Mouse (Mus musculus): ENCODE data around the gene Ephx1. TPM values are rescaled to one million over a fixed set of nuclear protein-coding genes. Genes with fewer than 3 reads are reported as not detected.
"Not testable (repeated sequence)": the region's sequence is repeated elsewhere in the genome, so short reads cannot be mapped to it uniquely, and the experiment has no call there.

Ephx1 gene
- polyA plus RNA-seq, 1 experiment from 2014 or later: 39.5 TPM

DNA sequence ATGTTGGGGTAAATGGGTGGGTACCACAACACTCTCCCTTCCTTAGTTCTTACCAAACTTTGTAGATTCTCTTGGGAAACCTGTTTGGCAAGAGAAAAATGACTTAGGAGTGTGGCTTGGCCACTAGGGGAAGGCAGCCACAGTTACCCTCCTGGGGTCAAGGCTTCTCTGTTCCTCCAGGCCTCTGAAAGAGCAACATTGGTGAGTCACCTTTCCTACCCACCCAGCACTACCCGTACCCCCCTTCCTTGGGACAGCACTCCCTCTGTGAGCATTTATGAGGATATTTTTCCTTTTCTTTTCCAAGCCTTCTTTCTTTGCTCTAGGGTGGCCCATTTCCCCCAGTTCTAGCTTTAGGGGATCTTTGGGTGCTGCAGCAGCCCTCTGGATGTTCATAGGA lies 76.8 kb downstream of the Ephx1 start:
- H3K4me3 ChIP-seq (ENCODE audit: inconsistent target): no peak overlapping the region
- H3K36me3 ChIP-seq (ENCODE audit: inconsistent target): peaks cover 11% of the 10 kb centered on the region
- H3K79me2 ChIP-seq (ENCODE audit: inconsistent target): peaks cover 26% of the 10 kb centered on the region
- peak overlapping the region; percentile 36 for H3K27ac ChIP-seq
- WGBS (ENCODE audit: missing documents): 8% methylated on average over 1 of the region's 1 CpGs

DNA sequence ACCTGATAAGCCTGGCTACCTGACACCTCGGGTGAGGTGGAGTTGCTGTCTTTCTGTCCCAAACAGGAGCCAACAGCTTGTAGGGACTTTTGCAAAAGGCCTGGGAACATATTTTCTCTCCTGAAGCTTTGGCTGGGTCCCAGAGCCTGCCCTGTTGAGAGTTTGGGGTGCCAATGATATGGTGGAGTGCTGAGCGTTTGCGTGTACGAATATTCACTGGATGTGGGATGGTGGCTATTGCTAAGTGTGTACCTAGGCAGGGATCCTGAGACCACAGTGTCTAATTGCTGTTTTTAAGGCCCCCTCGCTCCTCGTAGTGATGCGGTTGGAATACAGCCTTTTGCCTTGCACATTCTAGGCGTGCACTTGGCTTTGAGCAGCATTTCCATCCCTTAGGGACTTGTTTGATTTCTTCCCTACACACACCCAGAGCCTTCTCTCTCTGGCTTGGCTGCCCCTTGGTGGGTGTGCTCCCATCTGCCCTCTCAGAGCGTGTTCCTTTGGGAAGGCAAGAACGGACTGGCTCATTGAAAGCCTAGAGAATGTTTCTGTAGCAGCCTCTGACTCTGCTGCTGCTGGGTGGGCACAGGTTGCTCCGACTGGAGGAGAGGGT lies 77.6 kb downstream of the Ephx1 start:
- 49% methylated on average over 9 of the region's 11 CpGs for WGBS (ENCODE audit: missing documents)
- peak overlapping the region; percentile 69 for H3K4me3 ChIP-seq (ENCODE audit: inconsistent target)
- H3K27ac ChIP-seq: peak overlapping the region; percentile 55
- H3K79me2 ChIP-seq (ENCODE audit: inconsistent target): peaks cover 26% of the 10 kb centered on the region
- peaks cover 4% of the 10 kb centered on the region for H3K36me3 ChIP-seq (ENCODE audit: inconsistent target)

DNA sequence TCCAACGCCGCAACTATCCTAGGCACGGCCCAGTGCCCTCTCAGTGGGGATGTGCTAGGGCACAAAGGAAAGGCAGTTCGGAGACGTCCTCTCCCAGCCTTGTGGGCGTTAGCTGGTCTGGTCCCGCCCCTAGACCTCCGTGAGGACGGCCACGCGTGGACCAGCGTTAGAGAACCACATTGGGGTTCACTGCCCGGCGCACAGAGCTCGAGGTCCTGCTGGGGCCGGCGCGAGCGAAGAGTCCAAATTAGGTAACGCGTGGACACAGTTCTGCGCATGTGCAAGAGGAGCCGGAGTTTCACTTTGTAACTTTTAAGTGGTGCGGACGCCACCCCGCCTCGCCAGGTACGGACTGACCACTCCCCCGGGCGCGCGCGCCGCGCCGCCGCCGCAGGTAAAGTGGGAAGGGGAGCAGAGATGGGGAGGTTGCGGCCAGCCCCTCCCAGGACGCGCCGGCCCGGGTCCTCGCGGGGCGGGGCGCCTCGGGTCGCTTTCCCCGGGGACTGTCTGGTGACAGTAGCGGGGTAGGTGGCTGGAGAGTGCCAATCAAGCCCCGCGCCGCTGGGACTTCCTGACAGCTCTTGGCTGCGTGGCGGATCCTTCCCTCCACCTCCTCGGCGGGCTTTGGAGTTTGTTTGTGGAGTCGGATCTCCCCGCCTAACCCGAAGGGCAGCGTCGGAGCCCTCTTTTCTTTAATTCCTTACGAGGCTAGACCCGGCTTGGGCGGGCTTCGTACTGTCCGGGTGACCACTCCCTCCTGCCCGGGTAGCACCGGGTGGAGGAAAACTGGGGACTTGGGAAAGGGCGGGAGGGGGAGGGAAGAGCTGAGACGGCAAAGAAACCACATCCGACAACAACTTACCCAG lies 78.3 kb downstream of the Ephx1 start, which contains the start of gene Tmem63a:
Tmem63a (plus strand) TSS at position 179 of the 866 bp plus-strand sequence.
- Histone ChIP-seq H3K36me3 (ENCODE audit: inconsistent target) (no peaks in the 10 kb centered on the region), H3K4me3 (ENCODE audit: inconsistent target) (peak within 1 kb of the TSS; percentile 69), H3K79me2 (ENCODE audit: inconsistent target) (peaks cover 26% of the 10 kb centered on the region), H3K27ac (peak within 1 kb of the TSS; percentile 55)
- WGBS (ENCODE audit: missing documents): under 1% methylated on average over 69 of the region's 73 CpGs

DNA sequence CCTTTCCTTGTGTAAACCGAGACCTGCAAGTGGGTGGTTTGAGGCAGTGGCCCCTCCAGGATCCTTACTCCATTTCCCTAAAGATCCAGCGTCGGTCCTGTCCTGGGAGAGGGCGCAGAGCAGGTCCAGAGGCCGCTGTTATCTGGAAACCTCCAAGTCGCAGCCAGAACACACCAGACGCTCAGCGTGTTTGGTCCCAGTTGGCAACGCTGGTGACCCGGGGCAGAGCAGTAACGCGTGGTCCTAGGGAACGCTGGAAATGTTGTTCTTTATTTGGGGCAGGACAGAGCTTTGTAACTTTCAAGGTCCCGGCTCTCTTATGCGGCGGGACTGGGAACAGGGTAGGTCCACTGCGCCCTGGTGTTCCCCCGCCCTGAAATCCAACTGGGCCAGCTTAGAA lies 79.0 kb downstream of the Ephx1 start:
- no peaks in the 10 kb centered on the region for H3K36me3 ChIP-seq (ENCODE audit: inconsistent target)
- peak overlapping the region; percentile 69 for H3K4me3 ChIP-seq (ENCODE audit: inconsistent target)
- H3K27ac ChIP-seq: peak overlapping the region; percentile 33; the same call in 1 of the 2 replicates
- WGBS (ENCODE audit: missing documents): 16% methylated on average over 18 of the region's 18 CpGs
- peaks cover 26% of the 10 kb centered on the region for H3K79me2 ChIP-seq (ENCODE audit: inconsistent target)

DNA sequence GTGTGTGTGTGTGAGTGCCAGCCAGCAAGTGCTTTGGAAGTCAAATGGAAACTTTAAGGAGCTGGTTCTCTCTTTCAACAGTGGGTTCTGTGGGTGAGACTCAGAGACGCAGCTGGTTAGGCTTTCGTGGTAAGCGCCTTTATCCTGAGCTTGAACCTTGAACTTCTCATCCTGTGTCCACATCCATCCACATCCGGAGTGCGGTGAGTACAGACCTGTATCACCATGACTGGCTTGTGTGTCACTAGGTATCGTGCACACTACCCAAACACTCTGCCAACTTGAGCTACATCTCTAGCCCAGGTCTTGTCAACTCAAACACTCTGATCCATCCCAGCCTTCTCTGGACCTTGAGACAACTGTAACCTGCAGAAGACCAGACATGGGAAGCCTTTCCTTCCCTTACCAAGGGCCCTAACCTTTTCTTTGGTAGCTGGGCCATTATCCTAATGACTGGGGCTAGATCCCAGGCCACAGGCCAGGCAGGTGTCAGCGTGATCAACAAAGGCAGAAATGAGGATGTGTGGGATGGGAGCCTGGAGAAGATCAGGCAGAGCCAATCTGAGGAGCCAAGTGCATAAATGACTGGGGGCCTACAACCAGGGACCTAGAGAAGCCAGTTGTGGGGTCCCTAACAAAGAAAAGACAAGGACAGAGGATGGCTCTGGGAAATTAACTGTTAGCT lies 79.8 kb downstream of the Ephx1 start:
- Histone ChIP-seq H3K79me2 (ENCODE audit: inconsistent target) (peaks cover 20% of the 10 kb centered on the region), H3K36me3 (ENCODE audit: inconsistent target) (no peaks in the 10 kb centered on the region), H3K4me3 (ENCODE audit: inconsistent target) (no peak overlapping the region), H3K27ac (no peak overlapping the region)
- WGBS (ENCODE audit: missing documents): 81% methylated on average over 7 of the region's 7 CpGs

DNA sequence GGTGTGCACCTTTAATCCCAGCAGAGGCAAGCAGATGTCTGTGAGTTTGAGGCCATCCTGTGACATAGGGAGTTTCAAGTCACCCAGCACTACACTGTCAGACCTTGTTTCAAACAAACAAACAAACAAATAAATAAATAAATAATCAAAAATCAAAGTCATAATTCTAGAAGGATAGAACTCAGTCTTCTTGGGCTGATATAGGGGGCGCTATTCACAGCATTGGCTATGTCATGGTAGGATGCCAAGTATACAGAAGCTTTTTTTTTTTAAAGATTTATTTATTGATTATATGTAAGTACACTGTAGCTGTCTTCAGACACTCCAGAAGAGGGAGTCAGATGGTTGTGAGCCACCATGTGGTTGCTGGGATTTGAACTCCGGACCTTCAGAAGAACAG lies 81.9 kb downstream of the Ephx1 start:
- peaks cover 12% of the 10 kb centered on the region for H3K79me2 ChIP-seq (ENCODE audit: inconsistent target)
- H3K27ac ChIP-seq; H3K36me3 ChIP-seq (ENCODE audit: inconsistent target); H3K4me3 ChIP-seq (ENCODE audit: inconsistent target): not testable (repeated sequence)
- WGBS (ENCODE audit: missing documents): 85% methylated on average over 2 of the region's 2 CpGs

DNA sequence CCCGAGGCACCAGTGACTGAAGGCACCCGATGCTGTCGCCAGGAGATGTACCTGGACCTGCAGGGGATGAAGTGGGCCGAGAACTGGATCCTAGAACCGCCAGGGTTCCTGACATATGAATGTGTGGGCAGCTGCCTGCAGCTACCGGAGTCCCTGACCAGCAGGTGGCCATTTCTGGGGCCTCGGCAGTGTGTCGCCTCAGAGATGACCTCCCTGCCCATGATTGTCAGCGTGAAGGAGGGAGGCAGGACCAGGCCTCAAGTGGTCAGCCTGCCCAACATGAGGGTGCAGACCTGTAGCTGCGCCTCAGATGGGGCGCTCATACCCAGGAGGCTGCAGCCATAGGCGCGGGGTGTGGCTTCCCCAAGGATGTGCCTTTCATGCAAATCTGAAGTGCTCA lies 83.1 kb downstream of the Ephx1 start:
- H3K79me2 ChIP-seq (ENCODE audit: inconsistent target); H3K36me3 ChIP-seq (ENCODE audit: inconsistent target); H3K4me3 ChIP-seq (ENCODE audit: inconsistent target); H3K27ac ChIP-seq: not testable (repeated sequence)
- WGBS (ENCODE audit: missing documents): 88% methylated on average over 6 of the region's 13 CpGs

DNA sequence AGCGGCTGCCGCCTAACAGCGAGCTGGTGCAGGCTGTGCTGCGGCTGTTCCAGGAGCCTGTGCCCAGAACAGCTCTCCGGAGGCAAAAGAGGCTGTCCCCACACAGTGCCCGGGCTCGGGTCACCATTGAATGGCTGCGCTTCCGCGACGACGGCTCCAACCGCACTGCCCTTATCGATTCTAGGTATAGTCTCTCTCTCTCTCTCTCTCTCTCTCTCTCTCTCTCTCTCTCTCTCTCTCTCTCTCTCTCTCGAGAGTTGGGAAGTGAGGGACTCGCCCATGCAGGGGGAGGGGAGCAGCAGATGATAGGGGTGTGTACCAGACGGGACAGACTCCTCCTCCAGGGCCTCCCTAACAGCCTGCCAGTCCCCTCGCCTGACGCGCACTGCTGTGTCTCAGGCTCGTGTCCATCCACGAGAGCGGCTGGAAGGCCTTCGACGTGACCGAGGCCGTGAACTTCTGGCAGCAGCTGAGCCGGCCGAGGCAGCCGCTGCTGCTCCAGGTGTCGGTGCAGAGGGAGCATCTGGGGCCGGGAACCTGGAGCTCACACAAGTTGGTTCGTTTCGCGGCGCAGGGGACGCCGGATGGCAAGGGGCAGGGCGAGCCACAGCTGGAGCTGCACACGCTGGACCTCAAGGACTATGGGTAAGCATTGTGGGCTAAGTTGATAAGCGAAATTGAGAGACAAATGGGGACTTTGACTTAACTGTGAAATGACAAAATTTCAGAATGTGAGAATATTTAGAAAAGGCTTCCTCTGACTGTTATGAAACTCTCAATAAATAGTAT lies 83.9 kb downstream of the Ephx1 start:
- H3K4me3 ChIP-seq (ENCODE audit: inconsistent target); H3K27ac ChIP-seq: not testable (repeated sequence)
- WGBS (ENCODE audit: missing documents): 31% methylated on average over 25 of the region's 41 CpGs

DNA sequence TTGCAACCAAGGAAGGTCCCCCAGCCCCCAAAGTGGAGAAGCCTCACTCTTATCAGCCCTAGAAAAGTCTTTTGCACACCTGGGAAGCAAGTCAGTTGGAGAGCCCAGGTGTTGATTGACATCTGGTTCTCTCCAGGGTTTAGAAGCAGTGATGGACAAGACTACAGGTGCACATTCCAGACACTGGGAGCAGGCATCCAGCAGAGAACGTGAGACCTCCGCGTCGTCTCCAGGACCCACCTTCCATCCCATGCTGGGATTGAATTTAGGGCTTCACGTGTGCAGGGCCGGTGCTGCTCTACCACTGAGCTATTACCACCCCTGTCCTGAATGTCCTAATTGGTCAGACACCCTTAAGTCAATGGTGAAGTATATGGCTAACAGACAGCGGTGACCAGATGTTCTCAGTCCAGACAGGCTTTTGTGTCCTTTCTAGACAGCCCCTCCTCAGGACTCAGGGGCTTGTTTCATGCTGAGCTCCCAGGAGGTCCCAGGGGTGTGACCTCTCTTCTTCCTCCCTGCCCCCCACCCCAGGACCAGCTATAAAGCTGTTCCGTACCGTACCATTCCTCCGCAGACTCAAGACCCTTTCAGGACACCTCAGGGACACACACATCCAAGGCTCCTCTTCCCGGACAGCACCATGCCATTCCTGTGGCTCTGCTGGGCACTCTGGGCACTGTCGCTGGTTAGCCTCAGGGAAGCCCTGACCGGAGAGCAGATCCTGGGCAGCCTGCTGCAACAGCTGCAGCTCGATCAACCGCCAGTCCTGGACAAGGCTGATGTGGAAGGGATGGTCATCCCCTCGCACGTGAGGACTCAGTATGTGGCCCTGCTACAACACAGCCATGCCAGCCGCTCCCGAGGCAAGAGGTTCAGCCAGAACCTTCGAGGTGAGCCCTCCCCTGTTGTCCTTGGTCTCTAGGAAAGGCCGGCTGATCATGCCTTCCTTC lies 86.0 kb downstream of the Ephx1 start, which contains the start of gene Lefty1:
Lefty1 (plus strand) TSS at position 556 of the 953 bp plus-strand sequence.
- no peak within 1 kb of the TSS for H3K27ac ChIP-seq
- H3K4me3 ChIP-seq (ENCODE audit: inconsistent target): no peak within 1 kb of the TSS
- no peaks in the 10 kb centered on the region for H3K36me3 ChIP-seq (ENCODE audit: inconsistent target)
- WGBS (ENCODE audit: missing documents): 91% methylated on average over 21 of the region's 21 CpGs
- no peaks in the 10 kb centered on the region for H3K79me2 ChIP-seq (ENCODE audit: inconsistent target)

More for the DNA sequence above, 83.9 kb downstream of the Ephx1 start:
- H3K79me2 ChIP-seq (ENCODE audit: inconsistent target); H3K36me3 ChIP-seq (ENCODE audit: inconsistent target): not testable (repeated sequence)

DNA sequence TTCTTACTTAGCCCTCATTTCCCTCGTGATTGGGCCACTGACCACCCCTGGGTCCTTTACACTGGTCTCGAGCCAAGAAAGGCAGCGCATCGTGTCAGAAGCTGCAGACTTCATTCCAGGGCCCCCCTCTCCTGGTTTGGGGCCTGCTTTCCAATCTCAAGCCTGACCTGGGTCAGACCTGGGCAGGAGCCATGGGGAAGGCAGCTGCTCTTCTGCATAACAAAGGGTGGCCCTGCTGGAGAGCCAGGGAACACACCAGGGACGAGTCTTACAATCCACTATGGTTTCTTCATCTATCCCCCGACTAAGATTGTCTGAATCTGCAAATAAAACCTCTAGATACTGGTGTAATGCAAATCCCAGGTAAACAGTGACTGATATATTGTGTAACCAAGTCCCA lies 87.0 kb downstream of the Ephx1 start:
- Histone ChIP-seq H3K27ac (no peak overlapping the region), H3K36me3 (ENCODE audit: inconsistent target) (no peaks in the 10 kb centered on the region), H3K79me2 (ENCODE audit: inconsistent target) (no peaks in the 10 kb centered on the region), H3K4me3 (ENCODE audit: inconsistent target) (no peak overlapping the region)
- 76% methylated on average over 6 of the region's 6 CpGs for WGBS (ENCODE audit: missing documents)

DNA sequence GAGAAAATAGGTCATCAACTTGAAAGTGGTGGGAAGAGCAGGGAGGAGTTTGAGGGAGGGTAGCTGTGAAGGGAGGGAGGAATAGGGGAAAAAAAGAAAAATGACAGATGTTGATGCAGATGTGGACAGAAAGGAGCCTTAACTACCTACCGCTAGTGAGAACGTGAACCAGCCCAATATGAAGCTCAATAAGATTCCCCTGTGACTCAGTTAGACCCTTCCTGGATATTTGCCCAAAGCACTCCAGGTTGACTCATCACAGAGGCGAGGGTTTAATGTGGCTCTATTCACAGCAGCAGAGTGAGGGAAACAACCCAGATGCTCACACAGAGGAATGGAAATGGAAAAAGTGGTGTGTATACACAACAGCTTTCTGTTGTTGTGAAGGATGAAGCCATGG lies 89.6 kb downstream of the Ephx1 start:
- H3K4me3 ChIP-seq (ENCODE audit: inconsistent target): no peak overlapping the region

DNA sequence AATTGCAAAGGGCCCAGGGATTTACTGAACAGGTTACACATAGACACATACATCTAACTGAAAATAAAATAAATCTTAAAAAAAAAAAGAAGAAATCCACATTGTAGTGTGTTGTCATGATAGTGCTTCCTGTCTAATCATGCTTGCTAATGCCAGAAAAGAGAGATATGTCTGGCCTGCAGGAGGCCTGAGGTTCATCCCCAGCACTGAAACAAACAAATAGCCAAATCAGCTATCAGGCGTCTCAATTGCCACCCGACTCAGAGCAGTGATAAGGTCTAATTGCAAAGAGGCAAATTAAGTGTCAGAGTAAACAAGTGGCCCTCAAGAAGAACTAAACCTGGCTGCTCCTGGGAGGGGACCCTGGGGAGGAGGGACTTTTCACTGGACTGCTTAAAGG lies 91.1 kb downstream of the Ephx1 start:
- Histone ChIP-seq H3K4me3 (ENCODE audit: inconsistent target) (no peak overlapping the region), H3K36me3 (ENCODE audit: inconsistent target) (no peaks in the 10 kb centered on the region), H3K27ac (no peak overlapping the region), H3K79me2 (ENCODE audit: inconsistent target) (no peaks in the 10 kb centered on the region)
- WGBS (ENCODE audit: missing documents): 83% methylated on average over 2 of the region's 2 CpGs

More for the DNA sequence above, 89.6 kb downstream of the Ephx1 start:
- Histone ChIP-seq H3K27ac (no peak overlapping the region), H3K79me2 (ENCODE audit: inconsistent target) (no peaks in the 10 kb centered on the region), H3K36me3 (ENCODE audit: inconsistent target) (no peaks in the 10 kb centered on the region)
- WGBS (ENCODE audit: missing documents): 75% methylated on average over 3 of the region's 3 CpGs

DNA sequence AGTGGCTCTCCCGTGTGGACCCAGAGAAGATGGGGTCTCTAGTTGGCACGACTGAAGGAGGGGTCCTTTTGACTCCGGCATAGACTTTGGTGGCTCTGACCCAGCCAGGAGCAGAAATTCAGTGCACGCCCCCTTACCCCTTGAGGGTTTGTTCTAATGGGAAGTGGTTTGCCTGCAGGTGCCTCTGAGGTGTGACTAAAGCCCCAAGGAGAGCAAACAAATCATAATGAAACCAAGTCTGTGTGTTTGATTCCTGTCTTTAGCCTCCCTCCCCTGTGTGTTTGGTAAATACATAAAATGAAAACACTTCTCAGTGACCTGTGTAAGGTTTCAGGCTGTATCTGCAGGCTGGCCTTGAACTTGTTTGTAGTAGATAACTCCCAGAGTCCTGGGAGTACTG lies 94.4 kb downstream of the Ephx1 start:
- H3K27ac ChIP-seq: no peak overlapping the region
- H3K4me3 ChIP-seq (ENCODE audit: inconsistent target): no peak overlapping the region
- WGBS (ENCODE audit: missing documents): 67% methylated on average over 4 of the region's 4 CpGs
- H3K79me2 ChIP-seq (ENCODE audit: inconsistent target): no peaks in the 10 kb centered on the region
- no peaks in the 10 kb centered on the region for H3K36me3 ChIP-seq (ENCODE audit: inconsistent target)
